In genomic region chr2:165275824-165276223, GRCm38 (mm10) we compare ENCODE assay signal across 8 mouse cellular contexts. TPM values are rescaled to one million over a fixed set of nuclear protein-coding genes. Genes with fewer than 3 reads are reported as not detected.
DNase-seq lines count a peak whose midpoint lies in the region; ATAC-seq lines count a peak whose summit lies in the region.

No protein-coding gene starts in this region.

- peak; percentile 90 for ATAC-seq in forebrain, embryonic 16.5 days
- ATAC-seq in hindbrain, embryonic 16.5 days = peak; percentile 60
- ATAC-seq in megakaryocyte-erythroid progenitor cell, adult 5-6 weeks (replicated peaks; ENCODE audit: low FRiP score, low TSS enrichment, poor library complexity, severe bottlenecking) = peak; percentile 74
- ATAC-seq in erythroid progenitor cell, adult 5-6 weeks (replicated peaks; ENCODE audit: low FRiP score, poor library complexity, severe bottlenecking) = no peak

- no peaks in the 10 kb centered on the region for H3K9me3 ChIP-seq in forebrain, embryonic 16.5 days (ENCODE audit: control insufficient read depth, low read length)
- no peaks in the 10 kb centered on the region for H3K9me3 ChIP-seq in hindbrain, embryonic 16.5 days (ENCODE audit: control insufficient read depth, low read length)

- WGBS in forebrain, embryonic 16.5 days = 9% methylated on average over 8 of the region's 8 CpGs
- WGBS in hindbrain, embryonic 16.5 days = 10% methylated on average over 8 of the region's 8 CpGs

- no peak overlapping the region for H3K4me2 ChIP-seq in forebrain, embryonic 16.5 days (ENCODE audit: low read length)
- H3K4me2 ChIP-seq in hindbrain, embryonic 16.5 days (ENCODE audit: low read length) = no peak overlapping the region

- DNase-seq in NIH3T3 (ENCODE audit: low read depth) = peak; percentile 82
- DNase-seq in cerebellum, adult 11-12 months = peak; percentile 89
- DNase-seq in left cerebral cortex, adult 8-10 months (ENCODE audit: low spot score in 2 of 2) = peak; percentile 63 to 69
- DNase-seq in right cerebral cortex, postnatal 25 days = peak; percentile 85

- peaks cover 31% of the 10 kb centered on the region for H3K4me1 ChIP-seq in forebrain, embryonic 16.5 days (replicated peaks; ENCODE audit: control insufficient read depth, insufficient read depth, low read length)
- peaks cover 19% of the 10 kb centered on the region for H3K4me1 ChIP-seq in hindbrain, embryonic 16.5 days (ENCODE audit: control insufficient read depth, insufficient read depth, low read depth, low read length)

- peaks cover 2% of the 10 kb centered on the region; the same call in 1 of the 2 replicates for H3K36me3 ChIP-seq in forebrain, embryonic 16.5 days (ENCODE audit: control insufficient read depth, insufficient read depth)
- peaks cover 7% of the 10 kb centered on the region for H3K36me3 ChIP-seq in hindbrain, embryonic 16.5 days (ENCODE audit: control insufficient read depth, insufficient read depth, low read length)

- H3K27me3 ChIP-seq in forebrain, embryonic 16.5 days (replicated peaks; ENCODE audit: control insufficient read depth, insufficient read depth, low read length) = no peaks in the 10 kb centered on the region
- H3K27me3 ChIP-seq in hindbrain, embryonic 16.5 days (replicated peaks; ENCODE audit: control insufficient read depth, insufficient read depth, low read length) = no peaks in the 10 kb centered on the region

- no peak overlapping the region for H3K4me3 ChIP-seq in forebrain, embryonic 16.5 days (replicated peaks; ENCODE audit: low read length)
- H3K4me3 ChIP-seq in hindbrain, embryonic 16.5 days (ENCODE audit: low read length) = no peak overlapping the region

- no peak overlapping the region for H3K9ac ChIP-seq in forebrain, embryonic 16.5 days (replicated peaks; ENCODE audit: low read depth, low read length)
- no peak overlapping the region for H3K9ac ChIP-seq in hindbrain, embryonic 16.5 days (ENCODE audit: low read depth, low read length)

- peak overlapping the region; percentile 57 for H3K27ac ChIP-seq in forebrain, embryonic 16.5 days (ENCODE audit: low read length)
- peak overlapping the region; percentile 40; the same call in 1 of the 2 replicates for H3K27ac ChIP-seq in hindbrain, embryonic 16.5 days (ENCODE audit: low read depth, low read length)

RNA-seq across cellular contexts. Expression of gene Slc35c2, which starts 11.8 kb away (rescaled TPM):
- polyA plus RNA-seq in forebrain, embryonic 16.5 days (2015; fragmentation: Nextera tagmentation; extraction: Ambion mirVana) = 60.3 and 62.4 TPM in 2 replicates
- 73.4 and 79.6 TPM in 2 replicates for polyA plus RNA-seq in hindbrain, embryonic 16.5 days (2015; fragmentation: Nextera tagmentation; extraction: Ambion mirVana)
- total RNA-seq in left cerebral cortex, adult 8-10 months (2022) = 10 to 100 TPM; 57.0 to 58.1 (median 57.6) TPM
- total RNA-seq in megakaryocyte-erythroid progenitor cell, adult 5-6 weeks (2014; fragmentation: Nextera tagmentation) = 23.8 and 53.9 TPM in 2 replicates
- total RNA-seq in megakaryocyte-erythroid progenitor cell, adult 5-6 weeks (2017) = 15.9 and 21.0 TPM in 2 replicates
- total RNA-seq in erythroid progenitor cell, adult 5-6 weeks (2015; ENCODE audit: low replicate concordance) = 11.9 and 18.0 TPM in 2 replicates
- total RNA-seq in erythroid progenitor cell, adult 5-6 weeks (2017; ENCODE audit: low replicate concordance) = 5.2 and 10.5 TPM in 2 replicates

RNA-seq across cellular contexts. Expression of gene Cdh22, which starts 41.2 kb away (rescaled TPM):
- polyA plus RNA-seq in forebrain, embryonic 16.5 days (2015; fragmentation: Nextera tagmentation; extraction: Ambion mirVana) = 3.7 and 5.6 TPM in 2 replicates
- 11.0 and 13.1 TPM in 2 replicates for polyA plus RNA-seq in hindbrain, embryonic 16.5 days (2015; fragmentation: Nextera tagmentation; extraction: Ambion mirVana)
- 10 to 100 TPM; 43.7 to 47.2 (median 44.4) TPM for total RNA-seq in left cerebral cortex, adult 8-10 months (2022)
- not detected in 2 replicates for total RNA-seq in megakaryocyte-erythroid progenitor cell, adult 5-6 weeks (2014; fragmentation: Nextera tagmentation)
- not detected in 2 replicates for total RNA-seq in megakaryocyte-erythroid progenitor cell, adult 5-6 weeks (2017)
- total RNA-seq in erythroid progenitor cell, adult 5-6 weeks (2015; ENCODE audit: low replicate concordance) = not detected in 2 replicates
- not detected in 2 replicates for total RNA-seq in erythroid progenitor cell, adult 5-6 weeks (2017; ENCODE audit: low replicate concordance)

RNA-seq across cellular contexts. Expression of gene Elmo2, which starts 50.5 kb away (rescaled TPM):
- polyA plus RNA-seq in forebrain, embryonic 16.5 days (2015; fragmentation: Nextera tagmentation; extraction: Ambion mirVana) = 107 and 115 TPM in 2 replicates
- polyA plus RNA-seq in hindbrain, embryonic 16.5 days (2015; fragmentation: Nextera tagmentation; extraction: Ambion mirVana) = 96.2 and 115 TPM in 2 replicates
- total RNA-seq in left cerebral cortex, adult 8-10 months (2022) = 100 to 1,000 TPM; 127 to 150 (median 134) TPM
- total RNA-seq in megakaryocyte-erythroid progenitor cell, adult 5-6 weeks (2014; fragmentation: Nextera tagmentation) = 23.5 and 31.5 TPM in 2 replicates
- total RNA-seq in megakaryocyte-erythroid progenitor cell, adult 5-6 weeks (2017) = 11.6 and 16.4 TPM in 2 replicates
- total RNA-seq in erythroid progenitor cell, adult 5-6 weeks (2015; ENCODE audit: low replicate concordance) = 16.3 and 25.9 TPM in 2 replicates
- total RNA-seq in erythroid progenitor cell, adult 5-6 weeks (2017; ENCODE audit: low replicate concordance) = 8.6 and 13.1 TPM in 2 replicates

Comparison
In these comparisons a context has a peak if more than half of its experiments do, and no peak if none do; other contexts are left out.
1. RNA of gene Cdh22, which starts 41.2 kb away (total RNA-seq): 43.7 to 47.2 TPM in left cerebral cortex, adult 8-10 months; not detected in megakaryocyte-erythroid progenitor cell, adult 5-6 weeks and not detected in erythroid progenitor cell, adult 5-6 weeks; every median in the first group is over 10 times any median in the second.
2. Peak in every context shown above with its lines, with median percentiles within 50 percentile points of each other: DNase-seq.